Mouse (Mus musculus) hindbrain, embryonic 11.5 days (tissue): ENCODE measurements at regions not wholly inside any gene's neighbourhood (a gene's known extent, or its start where the extent isn't known, plus 50 kb on each side); places are given as distances from the start of the nearest gene placed in this dataset.

Experiments
- ATAC-seq: fragments of 200-750 bp; cut with Nextera tagmentation; 2 replicates; pipeline ENCODE4 v1.8.0; 2017; ENCODE audit warnings: mild to moderate bottlenecking, moderate TSS enrichment, moderate library complexity; ENCODE audit not compliant: low FRiP score
- DNase-seq: peaks from one replicate; pipeline ENCODE4 v3.0.0-alpha.2; 2015; ENCODE audit warnings: low spot score
- H3K27ac ChIP-seq: fragments of 300-500 bp; sonication (generic); 2 replicates; pipeline ENCODE4 v1.5.1; 2014; ENCODE audit warnings: mild to moderate bottlenecking, low read depth, low read length
- H3K27me3 ChIP-seq: fragments of 300-500 bp; sonication (generic); 2 replicates; pipeline ENCODE4 v1.6.1; 2014; ENCODE audit warnings: mild to moderate bottlenecking, low read length, moderate library complexity, mixed read lengths; ENCODE audit not compliant: control insufficient read depth, insufficient read depth
- H3K36me3 ChIP-seq: fragments of 300-500 bp; sonication (generic); 2 replicates; pipeline ENCODE4 v1.6.1; 2014; ENCODE audit warnings: mild to moderate bottlenecking, low read length, moderate library complexity, mixed read lengths; ENCODE audit not compliant: control insufficient read depth, insufficient read depth
- H3K4me1 ChIP-seq: fragments of 300-500 bp; sonication (generic); replicated peaks from 2 replicates; pipeline ENCODE4 v1.6.1; 2014; ENCODE audit warnings: low read length, mixed read lengths; ENCODE audit not compliant: control insufficient read depth, insufficient read depth
- H3K4me2 ChIP-seq: fragments of 300-500 bp; sonication (generic); replicated peaks from 2 replicates; pipeline ENCODE4 v1.6.1; 2014; ENCODE audit warnings: mild to moderate bottlenecking, low read depth, low read length
- H3K4me3 ChIP-seq: fragments of 300-500 bp; sonication (generic); 2 replicates; pipeline ENCODE4 v1.5.1; 2014; ENCODE audit warnings: low read depth, low read length
- H3K9ac ChIP-seq: fragments of 300-500 bp; sonication (generic); 2 replicates; pipeline ENCODE4 v1.6.1; 2014; ENCODE audit warnings: low read depth, low read length
- H3K9me3 ChIP-seq: fragments of 300-500 bp; sonication (generic); 2 replicates; pipeline ENCODE4 v1.6.1; 2016; ENCODE audit warnings: low read length; ENCODE audit not compliant: control insufficient read depth
- WGBS: fragments of 180-500 bp; shearing (Covaris S2); extraction: QIAGEN DNeasy Blood & Tissue Kit; methylation state at CpG from one replicate; pipeline ENCODE4 v1.1.7; 2014; 5-methylcytosine and 5-hydroxymethylcytosine counted together

- Histone ChIP-seq H3K27ac (no peak overlapping the region), H3K4me1 (no peaks in the 10 kb centered on the region), H3K9ac (no peak overlapping the region), H3K4me2 (no peak overlapping the region), H3K36me3 (no peaks in the 10 kb centered on the region), H3K27me3 (no peaks in the 10 kb centered on the region), H3K4me3 (no peak overlapping the region), H3K9me3 (no peaks in the 10 kb centered on the region)
- ATAC-seq (no peak), DNase-seq (no peak)
- 79% methylated on average over 10 of the region's 10 CpGs for WGBS
Observed at GRCm38 (mm10) chr10:43634371-43635080, 56.4 kb downstream of the Cd24a start.

- Histone ChIP-seq H3K4me2 (no peak overlapping the region), H3K4me1 (no peaks in the 10 kb centered on the region), H3K36me3 (no peaks in the 10 kb centered on the region), H3K4me3 (no peak overlapping the region), H3K9me3 (no peaks in the 10 kb centered on the region), H3K27me3 (no peaks in the 10 kb centered on the region), H3K27ac (no peak overlapping the region), H3K9ac (no peak overlapping the region)
- DNase-seq (no peak), ATAC-seq (no peak)
- 84% methylated on average over 14 of the region's 14 CpGs for WGBS
Observed at GRCm38 (mm10) chr10:43641169-43641945, 63.3 kb downstream of the Cd24a start.

GRCm38 (mm10) chr10:43646326-43646725, 68.2 kb downstream of the Cd24a start:
- H3K36me3 ChIP-seq = no peaks in the 10 kb centered on the region
- 55% methylated on average over 4 of the region's 4 CpGs for WGBS
- H3K4me3 ChIP-seq = no peak overlapping the region
- DNase-seq (no peak), ATAC-seq (no peak)
- no peaks in the 10 kb centered on the region for H3K9me3 ChIP-seq
- no peak overlapping the region for H3K4me2 ChIP-seq
- no peak overlapping the region for H3K27ac ChIP-seq
- H3K4me1 ChIP-seq = no peaks in the 10 kb centered on the region
- no peaks in the 10 kb centered on the region for H3K27me3 ChIP-seq
- no peak overlapping the region for H3K9ac ChIP-seq

- Histone ChIP-seq H3K9me3 (no peaks in the 10 kb centered on the region), H3K36me3 (no peaks in the 10 kb centered on the region), H3K27me3 (no peaks in the 10 kb centered on the region), H3K27ac (no peak overlapping the region), H3K4me2 (no peak overlapping the region), H3K4me1 (no peaks in the 10 kb centered on the region), H3K9ac (no peak overlapping the region), H3K4me3 (no peak overlapping the region)
- ATAC-seq (no peak), DNase-seq (no peak)
- 94% methylated on average over 6 of the region's 6 CpGs for WGBS
Observed at GRCm38 (mm10) chr10:43646965-43647364, 68.9 kb downstream of the Cd24a start.

GRCm38 (mm10) chr10:43648186-43648585, 70.1 kb downstream of the Cd24a start:
- no peak overlapping the region for H3K4me2 ChIP-seq
- no peak for ATAC-seq

GRCm38 (mm10) chr10:43648815-43649447, 70.8 kb downstream of the Cd24a start:
- Histone ChIP-seq H3K36me3 (no peaks in the 10 kb centered on the region), H3K4me2 (no peak overlapping the region), H3K9ac (no peak overlapping the region), H3K27ac (no peak overlapping the region), H3K4me1 (no peaks in the 10 kb centered on the region), H3K4me3 (no peak overlapping the region), H3K27me3 (no peaks in the 10 kb centered on the region), H3K9me3 (no peaks in the 10 kb centered on the region)
- 90% methylated on average over 6 of the region's 6 CpGs for WGBS
- ATAC-seq = no peak
- no peak for DNase-seq

More at GRCm38 (mm10) chr10:43648186-43648585, 70.1 kb downstream of the Cd24a start:
- 77% methylated on average over 5 of the region's 5 CpGs for WGBS
- Histone ChIP-seq H3K9ac (no peak overlapping the region), H3K9me3 (no peaks in the 10 kb centered on the region), H3K4me1 (no peaks in the 10 kb centered on the region), H3K4me3 (no peak overlapping the region), H3K27ac (no peak overlapping the region), H3K27me3 (no peaks in the 10 kb centered on the region), H3K36me3 (no peaks in the 10 kb centered on the region)
- no peak for DNase-seq

GRCm38 (mm10) chr10:43650449-43650848, 72.4 kb downstream of the Cd24a start:
- DNase-seq = no peak

GRCm38 (mm10) chr10:43651505-43651904, 73.4 kb downstream of the Cd24a start:
- no peak for ATAC-seq
- Histone ChIP-seq H3K27ac (no peak overlapping the region), H3K4me1 (no peaks in the 10 kb centered on the region), H3K4me2 (no peak overlapping the region), H3K4me3 (no peak overlapping the region), H3K9ac (no peak overlapping the region), H3K9me3 (no peaks in the 10 kb centered on the region), H3K36me3 (no peaks in the 10 kb centered on the region), H3K27me3 (no peaks in the 10 kb centered on the region)
- WGBS = 82% methylated on average over 5 of the region's 5 CpGs
- DNase-seq = no peak

More at GRCm38 (mm10) chr10:43650449-43650848, 72.4 kb downstream of the Cd24a start:
- ATAC-seq = no peak
- no peaks in the 10 kb centered on the region for H3K36me3 ChIP-seq
- no peaks in the 10 kb centered on the region for H3K4me1 ChIP-seq
- no peaks in the 10 kb centered on the region for H3K27me3 ChIP-seq
- WGBS = 71% methylated on average over 1 of the region's 1 CpGs
- no peak overlapping the region for H3K4me3 ChIP-seq
- no peak overlapping the region for H3K27ac ChIP-seq
- H3K9me3 ChIP-seq = no peaks in the 10 kb centered on the region
- H3K4me2 ChIP-seq = no peak overlapping the region
- H3K9ac ChIP-seq = no peak overlapping the region
